Mouse (Mus musculus) layer of hippocampus, adult 9-10 months (tissue): Measurements from ENCODE around the gene Gdpgp1.

Source experiments
- DNase-seq: peaks from one replicate; pipeline ENCODE4 v3.0.0; 2022; ENCODE audit warnings: low spot score

Gene Gdpgp1

GRCm38 (mm10) chr7:80280998-80281397 is 48.3 kb downstream of the Gdpgp1 start:
- no peak for DNase-seq

- DNase-seq: no peak
These were observed 49.0 kb downstream of the Gdpgp1 start for GRCm38 (mm10) chr7:80281646-80282045.

GRCm38 (mm10) chr7:80283226-80283918 is 50.7 kb downstream of the Gdpgp1 start:
- DNase-seq: no peak

- no peak for DNase-seq
These were observed 51.7 kb downstream of the Gdpgp1 start for GRCm38 (mm10) chr7:80284391-80284790.

- DNase-seq: no peak
These were observed 53.1 kb downstream of the Gdpgp1 start for GRCm38 (mm10) chr7:80285725-80286124.

- no peak for DNase-seq
These were observed 55.1 kb downstream of the Gdpgp1 start for GRCm38 (mm10) chr7:80287736-80288135.
